Mouse (Mus musculus) intestine, embryonic 16.5 days (tissue): ENCODE measurements around the gene Hnf4a. TPM values are rescaled to one million over a fixed set of nuclear protein-coding genes. Genes with fewer than 3 reads are reported as not detected.

Experiments
- ATAC-seq: fragments of 200-750 bp; cut with Nextera tagmentation; 2 replicates; pipeline ENCODE4 v1.8.0; 2017; ENCODE audit warnings: moderate TSS enrichment, moderate library complexity
- H3K27ac ChIP-seq: fragments of 300-500 bp; sonication (generic); 2 replicates; pipeline ENCODE4 v1.5.1; 2014; ENCODE audit warnings: mild to moderate bottlenecking, low read length
- H3K27me3 ChIP-seq: fragments of 300-500 bp; sonication (generic); replicated peaks from 2 replicates; pipeline ENCODE4 v1.6.1; 2014; ENCODE audit warnings: low read length, control low read depth, mixed read lengths; ENCODE audit not compliant: control insufficient read depth, insufficient read depth
- H3K36me3 ChIP-seq: fragments of 300-500 bp; sonication (generic); 2 replicates; pipeline ENCODE4 v1.6.1; 2014; ENCODE audit warnings: low read length, control low read depth; ENCODE audit not compliant: control insufficient read depth, insufficient read depth
- H3K4me1 ChIP-seq: fragments of 300-500 bp; sonication (generic); 2 replicates; pipeline ENCODE4 v1.6.1; 2014; ENCODE audit warnings: low read length, control low read depth, mixed read lengths; ENCODE audit not compliant: control insufficient read depth, insufficient read depth
- H3K4me2 ChIP-seq: fragments of 300-500 bp; sonication (generic); 2 replicates; pipeline ENCODE4 v1.6.1; 2014; ENCODE audit warnings: low read depth, low read length, control low read depth
- H3K4me3 ChIP-seq: fragments of 300-500 bp; sonication (generic); 2 replicates; pipeline ENCODE4 v1.5.1; 2014; ENCODE audit warnings: mild to moderate bottlenecking, low read length
- H3K9ac ChIP-seq: fragments of 300-500 bp; sonication (generic); 2 replicates; pipeline ENCODE4 v1.6.1; 2014; ENCODE audit warnings: low read depth, low read length
- H3K9me3 ChIP-seq: fragments of 300-500 bp; sonication (generic); 2 replicates; pipeline ENCODE4 v1.6.1; 2016; ENCODE audit warnings: low read length, control low read depth; ENCODE audit not compliant: control insufficient read depth
- WGBS: fragments of 180-500 bp; shearing (Covaris S2); extraction: QIAGEN DNeasy Blood & Tissue Kit; methylation state at CpG from one replicate; pipeline ENCODE4 v1.1.7; 2014; 5-methylcytosine and 5-hydroxymethylcytosine counted together
- polyA plus RNA-seq: library from polyadenylated mRNA; unstranded; fragments of >200 nt; fragmentation: Nextera tagmentation; extraction: Ambion mirVana; gene quantifications from 2 replicates; pipeline ENCODE4 v1.2.1, GENCODE M21; 2015

The Hnf4a gene
- polyA plus RNA-seq, 1 experiment from 2014 or later, result 86.6 TPM

DNA sequence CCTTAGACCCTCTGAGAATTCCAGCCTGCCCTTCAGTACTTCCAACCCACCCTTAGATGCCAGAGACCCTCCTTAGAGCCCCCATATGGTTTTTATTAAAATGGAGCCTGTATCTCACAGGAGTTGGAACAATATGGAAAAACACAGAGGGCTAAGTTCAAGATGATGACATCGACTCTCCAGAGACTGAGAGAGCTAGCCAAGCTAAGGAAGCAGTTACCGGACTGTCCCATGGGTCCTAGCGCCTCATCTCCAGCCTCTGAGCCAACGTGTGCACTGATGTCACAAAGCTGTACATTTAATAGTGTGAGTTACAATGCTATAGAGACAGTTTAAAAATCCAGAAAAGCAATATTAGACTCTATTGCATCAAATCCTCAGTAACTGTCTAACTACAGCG, 84.4 kb downstream of the Hnf4a start:
- 76% methylated on average over 5 of the region's 5 CpGs for WGBS

DNA sequence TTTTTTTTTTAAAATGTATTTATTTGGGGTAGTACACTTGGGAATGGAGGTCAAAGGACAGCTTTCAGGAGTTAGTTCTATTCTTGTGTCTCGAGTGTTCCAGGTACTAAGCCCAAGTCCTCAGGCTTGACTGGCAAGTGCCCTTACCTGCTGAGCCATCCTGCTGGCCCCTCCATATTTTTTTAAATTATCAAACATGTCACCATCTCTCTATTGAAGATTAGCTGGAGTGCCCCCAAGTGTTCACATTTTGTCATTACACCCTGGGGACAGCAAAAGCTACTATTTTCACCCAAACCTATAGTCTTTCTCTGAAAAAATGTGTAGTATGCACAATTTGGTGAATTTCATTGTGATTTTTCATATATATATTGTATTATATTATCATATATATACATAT, 85.5 kb downstream of the Hnf4a start:
- Histone ChIP-seq H3K4me3 (no peak overlapping the region), H3K36me3 (no peaks in the 10 kb centered on the region), H3K9me3 (no peaks in the 10 kb centered on the region), H3K4me2 (no peak overlapping the region), H3K9ac (no peak overlapping the region), H3K4me1 (peaks cover 25% of the 10 kb centered on the region), H3K27me3 (no peaks in the 10 kb centered on the region), H3K27ac (no peak overlapping the region)
- ATAC-seq, result no peak
- 82% methylated on average over 1 of the region's 1 CpGs for WGBS

More for the DNA sequence above, 84.4 kb downstream of the Hnf4a start:
- H3K27me3 ChIP-seq, result no peaks in the 10 kb centered on the region
- no peak for ATAC-seq
- no peak overlapping the region for H3K4me2 ChIP-seq
- H3K4me1 ChIP-seq, result peaks cover 21% of the 10 kb centered on the region
- H3K4me3 ChIP-seq, result no peak overlapping the region
- no peak overlapping the region for H3K9ac ChIP-seq
- H3K9me3 ChIP-seq, result no peaks in the 10 kb centered on the region
- H3K27ac ChIP-seq, result no peak overlapping the region
- H3K36me3 ChIP-seq, result no peaks in the 10 kb centered on the region

DNA sequence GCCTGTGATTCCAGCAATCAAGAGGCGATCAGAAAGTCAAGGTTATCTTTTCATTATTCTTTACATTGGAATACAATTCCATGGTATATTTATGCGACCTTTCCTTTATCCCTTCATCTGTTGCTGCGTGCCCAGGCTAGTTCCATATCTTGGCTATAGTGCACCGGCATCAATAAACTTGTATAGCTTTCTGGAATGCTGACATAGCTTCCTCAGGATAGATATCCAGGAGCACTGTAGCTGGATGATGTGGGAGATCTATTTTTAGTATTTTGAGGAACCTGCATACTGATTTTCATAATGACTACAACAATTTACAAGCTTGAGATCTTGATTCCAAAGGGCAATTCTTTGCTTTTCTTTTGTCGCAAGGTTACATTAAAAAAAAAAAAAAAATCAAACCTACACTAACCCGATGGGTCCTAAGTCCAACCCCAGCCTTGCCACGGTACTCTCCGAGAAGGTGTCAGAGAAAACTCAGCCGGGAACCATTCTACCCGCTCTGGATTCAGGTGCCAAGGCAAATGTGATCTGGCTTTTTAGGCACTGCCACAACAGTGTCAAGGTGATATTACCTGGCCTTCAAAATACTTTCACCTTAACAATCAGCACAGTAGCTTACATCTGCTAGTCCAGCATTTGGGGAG, 87.2 kb downstream of the Hnf4a start:
- Histone ChIP-seq H3K4me2 (peak overlapping the region; percentile 19; the same call in 1 of the 2 replicates), H3K9ac (no peak overlapping the region; the same call in 1 of the 2 replicates), H3K27ac (peak overlapping the region; percentile 84), H3K27me3 (no peaks in the 10 kb centered on the region), H3K36me3 (no peaks in the 10 kb centered on the region), H3K4me1 (peaks cover 25% of the 10 kb centered on the region), H3K9me3 (no peaks in the 10 kb centered on the region), H3K4me3 (no peak overlapping the region)
- ATAC-seq, result peak; percentile 66
- 60% methylated on average over 10 of the region's 10 CpGs for WGBS

DNA sequence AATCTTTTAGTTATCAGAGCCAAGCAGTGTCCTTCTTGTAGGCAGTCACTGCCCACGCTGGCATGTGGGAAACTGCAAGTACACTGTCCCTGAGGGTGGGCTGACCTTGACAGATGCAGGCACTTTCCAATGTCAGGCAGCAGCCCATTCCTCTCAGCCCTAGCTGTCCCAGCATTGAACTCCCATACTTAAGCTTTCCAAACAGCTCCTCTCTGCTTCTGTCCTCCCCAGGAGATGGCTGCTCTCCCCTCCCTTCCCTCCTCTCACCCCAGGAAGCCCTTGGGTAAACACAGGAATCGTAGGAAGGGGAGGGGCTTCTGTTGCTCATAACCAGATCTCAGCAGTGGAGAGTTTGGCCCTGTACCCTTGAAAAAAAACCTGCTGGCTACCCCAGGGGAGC, 88.5 kb downstream of the Hnf4a start:
- peak; percentile 27; the same call in 1 of the 2 replicates for ATAC-seq

DNA sequence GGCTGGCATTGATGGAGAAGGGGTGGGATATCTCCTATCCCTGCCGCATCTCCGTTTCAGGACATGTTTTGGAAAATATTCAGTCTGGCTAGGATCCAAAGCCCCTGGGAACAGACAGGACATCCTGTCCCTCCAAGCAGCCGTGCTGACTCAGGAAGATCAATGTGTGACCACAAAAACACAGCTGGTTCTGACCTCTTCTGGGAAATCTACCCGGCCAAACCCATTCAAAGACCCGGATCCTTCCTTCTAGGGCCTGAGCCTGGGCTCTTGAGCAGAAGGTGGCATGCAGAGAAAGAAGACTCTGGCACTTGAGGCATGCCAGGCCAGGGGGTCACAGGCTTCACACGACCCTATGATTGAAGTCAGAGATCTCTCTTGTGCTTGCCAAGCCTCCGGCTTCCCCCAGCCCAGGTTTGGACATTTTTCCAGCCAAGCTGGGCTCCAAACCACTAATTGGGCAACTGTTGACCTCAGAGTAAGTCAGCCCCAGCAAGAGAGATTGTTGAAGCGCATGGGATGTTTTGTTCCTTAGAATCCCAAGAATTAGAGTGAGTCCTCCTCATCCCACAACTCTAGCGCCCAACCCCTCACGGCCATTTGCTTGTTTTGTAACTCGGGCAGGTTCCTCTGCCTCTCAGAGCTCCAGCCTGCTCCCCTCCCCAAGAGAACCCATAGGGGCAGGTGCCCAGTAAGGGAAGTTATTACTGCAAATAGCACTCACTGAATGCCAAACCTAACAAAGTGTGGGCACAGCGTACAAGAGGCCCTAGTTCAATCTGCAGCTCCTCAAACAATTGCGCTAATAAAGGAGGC, 89.7 kb downstream of the Hnf4a start:
- H3K9ac ChIP-seq, result no peak overlapping the region
- WGBS, result 59% methylated on average over 13 of the region's 13 CpGs
- H3K36me3 ChIP-seq, result no peaks in the 10 kb centered on the region
- H3K4me1 ChIP-seq, result peaks cover 19% of the 10 kb centered on the region
- 0 out of 2 replicates have a peak, but pooled peaks have one; percentile 1 for ATAC-seq
- H3K4me2 ChIP-seq, result no peak overlapping the region
- H3K9me3 ChIP-seq, result no peaks in the 10 kb centered on the region
- no peaks in the 10 kb centered on the region for H3K27me3 ChIP-seq
- peak overlapping the region; percentile 78 for H3K27ac ChIP-seq
- no peak overlapping the region for H3K4me3 ChIP-seq

More for the DNA sequence above, 88.5 kb downstream of the Hnf4a start:
- H3K4me3 ChIP-seq, result no peak overlapping the region
- no peaks in the 10 kb centered on the region for H3K27me3 ChIP-seq
- H3K4me1 ChIP-seq, result peaks cover 25% of the 10 kb centered on the region
- H3K27ac ChIP-seq, result peak overlapping the region; percentile 73
- H3K9ac ChIP-seq, result 0 out of 2 replicates have a peak overlapping the region, but pooled peaks have one; percentile 22
- H3K36me3 ChIP-seq, result no peaks in the 10 kb centered on the region
- H3K9me3 ChIP-seq, result no peaks in the 10 kb centered on the region
- WGBS, result 21% methylated on average over 2 of the region's 2 CpGs
- H3K4me2 ChIP-seq, result no peak overlapping the region

DNA sequence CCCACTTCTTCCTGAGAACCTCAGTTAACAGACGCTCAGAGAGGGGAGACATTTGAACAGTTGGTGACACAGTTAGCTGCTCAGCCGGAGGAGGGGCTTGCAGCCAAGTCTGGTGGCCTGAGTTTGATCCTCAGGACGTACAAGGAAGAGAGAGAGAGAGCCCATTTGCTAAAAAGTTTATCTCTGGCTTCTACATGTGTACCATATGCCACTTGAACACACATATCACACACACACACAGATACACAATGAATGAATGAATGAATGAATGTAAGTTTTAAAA, 90.2 kb downstream of the Hnf4a start:
- H3K9me3 ChIP-seq, result no peaks in the 10 kb centered on the region
- 54% methylated on average over 3 of the region's 3 CpGs for WGBS
- H3K27me3 ChIP-seq, result no peaks in the 10 kb centered on the region
- peaks cover 23% of the 10 kb centered on the region for H3K4me1 ChIP-seq
- no peaks in the 10 kb centered on the region for H3K36me3 ChIP-seq
- H3K9ac ChIP-seq, result no peak overlapping the region
- peak overlapping the region; percentile 78 for H3K27ac ChIP-seq
- no peak for ATAC-seq
- no peak overlapping the region for H3K4me2 ChIP-seq
- no peak overlapping the region for H3K4me3 ChIP-seq

DNA sequence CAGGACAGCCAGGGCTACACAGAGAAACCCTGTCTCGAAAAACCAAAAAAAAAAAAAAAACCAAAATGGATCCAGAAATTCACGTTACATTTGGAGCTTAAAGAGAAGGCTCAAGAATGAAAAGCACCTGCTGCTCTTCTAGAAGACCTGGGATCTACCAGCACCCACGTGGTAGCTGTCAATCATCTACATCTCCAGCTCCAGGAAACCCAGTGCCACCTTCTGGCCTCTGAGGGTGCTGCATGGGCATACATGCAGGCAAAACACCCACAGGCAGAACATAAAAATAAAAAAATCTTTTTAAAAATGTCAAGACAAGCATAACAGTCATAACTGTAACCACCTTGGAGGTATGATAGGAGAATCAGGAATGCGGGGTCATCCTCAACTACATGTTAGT, 91.1 kb downstream of the Hnf4a start:
- WGBS, result 56% methylated on average over 4 of the region's 4 CpGs
- H3K27ac ChIP-seq, result no peak overlapping the region

DNA sequence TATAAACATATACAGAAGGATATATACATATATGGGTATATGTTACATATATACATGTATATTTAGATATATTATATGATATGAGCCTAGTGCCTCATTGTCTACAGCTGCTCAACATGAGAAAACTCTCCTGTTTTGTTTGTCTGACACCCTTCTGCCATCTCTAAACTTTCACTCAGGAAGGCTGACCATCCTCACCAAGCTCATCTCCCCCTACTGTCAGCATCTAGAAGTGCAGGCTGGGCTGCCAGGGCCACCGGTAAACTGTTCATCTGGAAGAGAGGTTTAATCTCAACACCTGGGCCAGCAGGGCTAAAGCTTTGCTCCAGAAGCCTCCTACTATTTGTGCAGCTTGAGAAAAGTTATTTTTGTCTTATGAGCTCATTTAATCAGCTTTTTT, 92.6 kb downstream of the Hnf4a start:
- Histone ChIP-seq H3K27me3 (no peaks in the 10 kb centered on the region), H3K4me1 (peaks cover 31% of the 10 kb centered on the region), H3K27ac (no peak overlapping the region), H3K4me3 (no peak overlapping the region), H3K36me3 (no peaks in the 10 kb centered on the region), H3K9ac (no peak overlapping the region), H3K4me2 (no peak overlapping the region), H3K9me3 (no peaks in the 10 kb centered on the region)
- WGBS, result 0% methylated on average over 1 of the region's 1 CpGs
- no peak for ATAC-seq

More for the DNA sequence above, 91.1 kb downstream of the Hnf4a start:
- H3K36me3 ChIP-seq, result no peaks in the 10 kb centered on the region
- no peaks in the 10 kb centered on the region for H3K27me3 ChIP-seq
- no peak overlapping the region for H3K4me3 ChIP-seq
- H3K4me1 ChIP-seq, result peaks cover 25% of the 10 kb centered on the region
- no peak overlapping the region for H3K4me2 ChIP-seq
- no peaks in the 10 kb centered on the region for H3K9me3 ChIP-seq
- H3K9ac ChIP-seq, result no peak overlapping the region
- no peak for ATAC-seq

DNA sequence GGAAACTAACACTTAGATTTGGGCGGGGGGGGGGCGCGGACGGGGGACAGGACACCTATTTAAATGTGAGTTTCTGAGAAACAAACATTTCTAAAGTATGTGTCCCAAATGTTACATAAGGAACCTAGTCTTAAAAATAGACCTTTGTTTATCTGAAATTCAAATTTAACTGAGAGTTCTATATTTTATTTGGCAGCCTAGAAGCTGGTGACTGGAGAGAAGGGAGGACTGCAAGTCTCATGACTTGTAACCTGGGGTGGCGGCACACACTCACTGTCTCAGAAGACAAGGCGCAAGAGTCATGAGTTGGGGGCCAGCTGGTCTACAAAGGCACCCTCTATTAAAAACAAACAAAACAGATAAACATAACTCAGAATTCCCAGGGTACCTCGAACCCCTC, 94.5 kb downstream of the Hnf4a start:
- 81% methylated on average over 7 of the region's 7 CpGs for WGBS
- Histone ChIP-seq H3K4me2 (no peak overlapping the region), H3K9me3 (no peaks in the 10 kb centered on the region), H3K36me3 (no peaks in the 10 kb centered on the region), H3K4me3 (no peak overlapping the region), H3K9ac (no peak overlapping the region), H3K27ac (no peak overlapping the region), H3K27me3 (no peaks in the 10 kb centered on the region), H3K4me1 (peaks cover 18% of the 10 kb centered on the region)
- no peak for ATAC-seq
